Mouse (Mus musculus) brain, embryonic 14.5 days (tissue): ENCODE data around the gene 1700020N01Rik. TPM values are rescaled to one million over a fixed set of nuclear protein-coding genes. Genes with fewer than 3 reads are reported as not detected.
A peak's percentile ranks its signal among the peaks of the same experiment; 100 is the strongest.

Experiments
- DNase-seq: peaks from one replicate; pipeline ENCODE4 v3.0.0-alpha.2; 2011; ENCODE audit warnings: low read depth
- CTCF ChIP-seq: fragments of 200-500 bp; IDR thresholded peaks from 2 replicates; pipeline ENCODE4 v1.5.1; 2012; ENCODE audit warnings: inconsistent platforms, mild to moderate bottlenecking, moderate library complexity, borderline replicate concordance; ENCODE audit not compliant: insufficient read depth, insufficient read length; ENCODE audit errors: extremely low read depth
- POLR2A ChIP-seq: fragments of 200-500 bp; IDR thresholded peaks from 2 replicates; pipeline ENCODE4 v1.6.1; 2012; ENCODE audit warnings: mild to moderate bottlenecking, inconsistent platforms, borderline replicate concordance; ENCODE audit not compliant: poor library complexity, insufficient read depth, insufficient read length, severe bottlenecking; ENCODE audit errors: extremely low read depth
- polyA plus RNA-seq: library from polyadenylated mRNA; depleted of rRNA; stranded (reverse); fragments of >200 nt; gene quantifications from 2 replicates; pipeline ENCODE4 v1.2.3, GENCODE M21; 2012; rRNA removed

The 1700020N01Rik gene
- polyA plus RNA-seq, 1 experiment, result not detected

DNA sequence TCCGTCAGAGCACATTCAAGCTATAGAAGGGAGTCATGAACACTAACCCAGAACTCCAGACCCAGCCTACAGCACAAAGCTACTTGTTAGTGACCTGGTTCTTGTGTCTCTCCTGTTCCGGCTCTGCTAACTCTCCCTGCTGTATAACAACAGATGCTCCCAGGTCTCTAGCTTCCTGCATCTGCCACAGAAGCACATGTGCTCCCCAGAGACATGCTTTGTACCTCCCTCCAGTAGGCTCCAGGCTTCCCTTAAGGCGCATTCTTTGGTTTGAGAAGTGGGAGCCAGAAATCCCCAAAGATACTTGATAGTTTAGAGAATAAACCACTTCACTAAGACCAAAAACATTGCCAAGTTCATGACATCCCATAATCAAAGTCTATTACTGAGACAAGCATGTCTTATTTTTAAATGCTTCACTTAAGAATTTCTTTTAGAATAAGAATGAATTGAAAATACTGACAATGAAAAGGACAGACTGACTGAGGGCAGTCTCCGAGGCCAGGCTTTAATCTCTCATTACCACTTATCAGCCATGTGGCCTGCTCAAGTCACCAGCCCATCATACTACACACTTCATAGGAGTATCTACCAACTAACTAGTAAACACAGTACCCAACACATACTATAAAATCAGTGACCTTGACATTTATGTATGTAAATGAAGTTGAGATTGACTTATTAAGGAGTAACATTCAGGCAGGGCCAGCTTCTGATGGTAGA is 43.2 kb downstream of the 1700020N01Rik start:
- DNase-seq, result no peak
- TF ChIP-seq POLR2A (no peak), CTCF (no peak)

DNA sequence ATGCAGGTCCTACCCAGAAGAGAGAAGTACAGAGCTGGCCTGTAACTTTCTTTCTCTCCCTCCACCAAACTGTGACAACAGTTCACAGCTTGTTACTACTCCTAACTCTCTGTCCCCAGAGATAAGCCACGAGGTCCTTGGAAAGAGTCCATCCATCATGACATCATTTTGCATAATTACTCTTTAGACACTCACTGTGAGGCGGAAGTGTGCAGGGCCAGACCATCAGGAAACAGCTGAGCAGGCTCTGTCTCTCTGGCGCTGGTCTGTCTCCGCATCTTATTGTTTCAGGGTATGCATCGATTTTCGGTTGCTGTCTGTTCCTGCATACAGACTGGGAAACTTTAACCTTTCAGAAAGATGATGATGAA is 43.8 kb downstream of the 1700020N01Rik start:
- no peak for TF ChIP-seq CTCF
- no peak for TF ChIP-seq POLR2A
- DNase-seq, result peak; percentile 26

DNA sequence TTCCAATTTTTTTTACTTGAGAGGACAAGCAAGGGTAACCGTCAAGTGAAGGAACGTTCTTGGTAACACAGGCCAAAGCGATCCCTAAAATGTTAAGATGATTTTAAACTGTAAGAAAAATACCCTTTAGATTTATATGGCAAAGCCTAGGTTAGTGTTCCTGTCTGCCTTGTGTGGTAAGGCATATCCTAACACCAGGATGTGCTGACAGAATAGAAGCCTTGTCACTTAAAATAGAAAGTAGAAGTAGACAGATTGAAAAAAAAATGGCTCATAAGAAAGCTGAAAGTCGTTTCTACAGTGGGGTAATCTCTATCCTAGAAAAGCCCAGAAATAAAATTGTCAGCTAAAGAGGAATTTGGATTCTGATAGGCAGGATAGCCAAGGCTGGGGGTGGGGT is 58.4 kb downstream of the 1700020N01Rik start:
- TF ChIP-seq CTCF (no peak), POLR2A (no peak)
- no peak for DNase-seq

DNA sequence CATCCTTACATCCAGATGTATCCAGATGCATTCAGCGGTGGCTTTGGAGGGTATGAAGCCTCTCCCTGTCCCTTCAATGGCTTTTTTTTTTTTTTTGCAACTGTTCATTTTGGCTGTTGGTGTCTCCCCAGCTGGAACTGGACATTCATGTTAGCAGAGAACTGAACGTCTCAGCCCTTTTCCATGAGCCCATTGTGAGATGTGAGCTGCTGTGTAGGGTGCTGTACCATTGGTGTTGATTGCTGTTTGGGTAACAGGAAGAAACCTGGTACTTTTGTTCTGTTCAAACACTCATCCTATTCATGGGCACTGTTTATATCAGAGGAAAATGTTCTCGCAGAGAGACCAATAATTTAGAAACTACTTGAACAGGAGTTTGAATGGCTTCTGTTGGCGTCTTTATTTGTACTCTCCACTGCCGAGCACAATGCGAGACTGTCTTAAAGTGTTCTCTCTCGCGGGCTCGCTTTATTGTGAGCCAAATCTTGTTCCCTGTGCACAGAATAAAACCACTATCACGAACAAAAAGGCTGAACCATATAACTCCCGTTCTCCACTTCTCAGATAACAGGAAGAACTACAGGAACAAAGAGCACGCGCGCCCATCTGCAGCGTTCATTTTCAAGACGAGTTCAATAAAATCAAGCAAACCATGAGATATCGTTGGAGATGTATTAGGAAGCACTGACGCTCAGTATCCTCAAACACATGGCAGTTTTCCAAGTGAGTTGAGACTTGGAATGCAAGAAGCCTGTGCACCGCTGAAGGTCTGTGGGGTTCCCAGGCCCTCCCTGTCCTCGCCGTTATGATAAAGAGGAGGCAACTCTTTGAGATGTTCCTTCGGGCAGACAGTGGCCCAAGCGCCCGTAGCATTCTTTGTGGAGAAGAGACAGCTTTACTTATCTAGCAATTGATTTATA is 59.7 kb downstream of the 1700020N01Rik start:
- TF ChIP-seq POLR2A (no peak), CTCF (no peak)
- DNase-seq, result no peak

DNA sequence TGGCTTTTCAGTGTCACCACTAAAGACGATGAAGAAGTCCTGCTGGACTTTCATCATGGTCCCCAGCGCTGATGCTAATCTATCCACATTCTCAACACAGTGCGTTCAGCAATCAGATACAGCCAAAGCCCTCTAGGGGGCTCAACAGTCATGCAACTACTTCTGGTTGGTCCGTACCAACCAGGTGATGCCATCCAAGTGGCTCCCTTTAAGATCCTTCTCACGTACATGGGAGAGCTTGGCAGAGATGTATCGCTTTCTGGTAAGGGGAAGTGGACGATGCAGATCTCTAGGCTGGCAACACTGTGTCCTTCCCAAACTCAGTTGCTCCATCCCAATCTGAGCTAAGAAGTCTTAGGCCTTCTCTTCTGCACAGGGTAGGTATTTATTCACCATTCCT is 60.5 kb downstream of the 1700020N01Rik start:
- no peak for DNase-seq
- TF ChIP-seq CTCF (no peak), POLR2A (no peak)

DNA sequence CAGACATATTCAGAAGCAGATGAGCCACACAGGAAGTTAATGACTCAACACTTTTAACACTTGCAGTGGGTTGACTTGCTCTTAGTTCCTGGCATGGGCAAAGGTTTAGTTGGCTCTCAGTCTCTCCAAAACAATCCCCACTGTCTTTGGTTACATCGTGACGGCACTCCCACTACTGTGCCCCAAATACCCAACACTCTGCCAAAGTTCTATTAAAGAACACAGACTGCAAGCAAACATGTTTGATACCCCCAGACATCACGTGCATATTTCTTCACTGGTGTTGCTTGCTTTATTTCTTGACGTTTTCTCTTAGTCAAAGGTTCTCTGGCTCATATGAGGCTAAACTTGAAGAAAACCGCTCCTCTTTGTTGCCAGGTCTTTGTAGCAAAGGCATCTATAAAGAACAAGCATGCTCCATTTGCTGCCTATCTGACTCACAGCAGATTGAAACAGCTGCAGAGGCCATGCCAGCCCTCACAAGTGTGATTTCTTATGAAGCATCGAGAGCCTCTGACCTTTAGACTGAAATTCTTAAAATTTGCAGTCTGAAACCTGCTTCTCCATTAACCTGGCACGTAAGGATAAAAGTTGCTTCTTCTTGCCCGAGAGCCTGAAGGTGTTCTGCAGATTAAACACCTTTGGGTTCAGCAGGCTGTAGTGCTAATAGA is 66.8 kb downstream of the 1700020N01Rik start:
- no peak for DNase-seq
- TF ChIP-seq CTCF (no peak), POLR2A (no peak)

DNA sequence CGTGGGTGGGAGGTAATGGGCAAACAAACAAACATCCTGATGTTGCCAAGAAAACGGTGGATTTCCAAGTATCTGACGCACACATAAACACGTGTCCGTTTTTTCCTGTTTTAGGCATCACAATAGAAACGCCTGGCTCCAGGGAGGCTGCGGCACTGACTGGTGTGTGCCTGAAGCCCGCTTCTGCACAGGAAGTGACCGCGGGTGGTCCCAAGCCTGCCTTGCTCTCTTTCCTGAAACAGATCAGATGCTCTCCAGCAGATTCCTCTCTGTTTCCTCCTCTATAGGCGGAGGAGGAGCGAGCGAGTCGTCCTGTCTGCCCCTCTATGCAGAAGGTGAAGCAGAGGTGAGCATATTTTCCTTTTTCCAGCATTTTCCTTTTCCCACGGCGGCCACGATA is 76.0 kb downstream of the 1700020N01Rik start:
- TF ChIP-seq CTCF, result no peak
- no peak for TF ChIP-seq POLR2A
- no peak for DNase-seq

DNA sequence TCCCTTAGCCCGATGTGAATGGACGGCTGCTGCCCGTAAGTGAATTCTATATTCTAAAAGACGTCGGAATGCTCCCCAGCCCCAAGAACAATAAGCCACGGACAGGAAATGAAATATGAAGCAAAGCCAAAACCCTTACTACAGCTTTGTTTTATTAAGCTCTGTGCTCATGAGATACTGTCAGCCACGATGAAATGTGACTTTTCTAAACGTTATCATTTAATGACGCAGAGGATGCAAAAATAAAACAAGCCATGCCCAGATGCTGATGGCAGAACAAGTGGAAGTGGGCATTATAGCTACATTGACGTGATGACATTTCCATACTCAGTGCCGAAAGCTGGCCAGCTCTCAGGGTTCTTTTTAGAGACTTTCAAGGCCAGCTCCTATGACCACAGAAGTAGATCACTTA is 76.8 kb downstream of the 1700020N01Rik start:
- TF ChIP-seq POLR2A (no peak), CTCF (no peak)
- no peak for DNase-seq

DNA sequence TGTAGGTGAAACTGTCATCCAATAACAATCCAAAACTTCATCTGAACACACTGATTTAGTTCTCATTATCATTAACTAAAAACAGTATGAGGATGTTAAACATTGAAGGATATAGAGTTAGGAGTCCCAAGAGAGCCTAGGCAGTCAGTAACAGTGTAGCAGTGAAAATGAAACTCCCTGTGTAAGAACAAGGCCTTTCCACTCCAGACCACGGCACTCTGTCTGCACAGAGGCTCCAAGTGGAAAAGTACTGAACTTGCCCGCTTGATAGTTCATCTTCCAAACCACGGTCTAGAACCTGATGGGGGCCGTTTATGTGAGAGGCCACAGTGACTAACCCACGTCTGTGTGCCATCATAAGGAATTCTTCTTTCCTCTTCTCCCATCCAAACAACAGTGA is 77.2 kb downstream of the 1700020N01Rik start:
- no peak for DNase-seq
- no peak for TF ChIP-seq CTCF
- TF ChIP-seq POLR2A, result no peak

Other genes starting within 250 kb of the 1700020N01Rik start
- gene Aldh8a1, start 215.9 kb upstream of the 1700020N01Rik start, polyA plus RNA-seq, result 0.08 and 0.29 TPM in 2 replicates